Mouse (Mus musculus) stomach, postnatal 0 days (tissue): Measurements from ENCODE around the gene Dct. TPM values are rescaled to one million over a fixed set of nuclear protein-coding genes. Genes with fewer than 3 reads are reported as not detected.

Experiments used
- ATAC-seq: fragments of 200-750 bp; cut with Nextera tagmentation; 2 replicates; pipeline ENCODE4 v1.8.0; 2017; ENCODE audit not compliant: low FRiP score, low TSS enrichment
- DNase-seq: peaks from one replicate; pipeline ENCODE4 v3.0.0-alpha.2; 2016; ENCODE audit warnings: low spot score
- H3K27ac ChIP-seq: fragments of 300-500 bp; sonication (generic); replicated peaks from 2 replicates; pipeline ENCODE4 v1.5.1; 2014; ENCODE audit warnings: mild to moderate bottlenecking, control low read depth
- H3K27me3 ChIP-seq: fragments of 300-500 bp; sonication (generic); 2 replicates; pipeline ENCODE4 v1.6.1; 2014; ENCODE audit warnings: low read length; ENCODE audit not compliant: control insufficient read depth, insufficient read depth
- H3K36me3 ChIP-seq: fragments of 300-500 bp; sonication (generic); 2 replicates; pipeline ENCODE4 v1.6.1; 2014; ENCODE audit warnings: low read length, mixed read lengths; ENCODE audit not compliant: control insufficient read depth, insufficient read depth
- H3K4me1 ChIP-seq: fragments of 300-500 bp; sonication (generic); replicated peaks from 2 replicates; pipeline ENCODE4 v1.6.1; 2014; ENCODE audit warnings: antibody characterized with exemption; ENCODE audit not compliant: control insufficient read depth, insufficient read depth
- H3K4me2 ChIP-seq: fragments of 300-500 bp; sonication (generic); replicated peaks from 2 replicates; pipeline ENCODE4 v1.6.1; 2014; ENCODE audit warnings: low read depth, mild to moderate bottlenecking, control low read depth, moderate library complexity
- H3K4me3 ChIP-seq: fragments of 300-500 bp; sonication (generic); 2 replicates; pipeline ENCODE4 v1.5.1; 2014; ENCODE audit warnings: low read depth, low read length, control low read depth
- H3K9ac ChIP-seq: fragments of 300-500 bp; sonication (generic); 2 replicates; pipeline ENCODE4 v1.6.1; 2014; ENCODE audit warnings: mild to moderate bottlenecking, low read length, control low read depth, mixed read lengths
- H3K9me3 ChIP-seq: fragments of 300-500 bp; sonication (generic); 2 replicates; pipeline ENCODE4 v1.6.1; 2016; ENCODE audit warnings: low read length; ENCODE audit not compliant: control insufficient read depth
- CTCF ChIP-seq: IDR thresholded peaks from 2 replicates; pipeline ENCODE4 v1.5.1; 2016; ENCODE audit warnings: antibody characterized with exemption, low read depth, mild to moderate bottlenecking, moderate library complexity
- EP300 ChIP-seq: optimal IDR thresholded peaks from 2 replicates; pipeline ENCODE3; 2016; ENCODE audit warnings: antibody characterized with exemption
- WGBS: fragments of 180-500 bp; shearing (Covaris S2); extraction: QIAGEN DNeasy Blood & Tissue Kit; methylation state at CpG from one replicate; pipeline ENCODE4 v1.1.7; 2014; 5-methylcytosine and 5-hydroxymethylcytosine counted together
- polyA plus RNA-seq: library from polyadenylated mRNA; unstranded; fragments of >200 nt; fragmentation: Nextera tagmentation; extraction: Ambion mirVana; gene quantifications from 2 replicates; pipeline ENCODE4 v1.2.1, GENCODE M21; 2015

The Dct gene
- polyA plus RNA-seq, result 0.27 and 0.41 TPM in 2 replicates

DNA sequence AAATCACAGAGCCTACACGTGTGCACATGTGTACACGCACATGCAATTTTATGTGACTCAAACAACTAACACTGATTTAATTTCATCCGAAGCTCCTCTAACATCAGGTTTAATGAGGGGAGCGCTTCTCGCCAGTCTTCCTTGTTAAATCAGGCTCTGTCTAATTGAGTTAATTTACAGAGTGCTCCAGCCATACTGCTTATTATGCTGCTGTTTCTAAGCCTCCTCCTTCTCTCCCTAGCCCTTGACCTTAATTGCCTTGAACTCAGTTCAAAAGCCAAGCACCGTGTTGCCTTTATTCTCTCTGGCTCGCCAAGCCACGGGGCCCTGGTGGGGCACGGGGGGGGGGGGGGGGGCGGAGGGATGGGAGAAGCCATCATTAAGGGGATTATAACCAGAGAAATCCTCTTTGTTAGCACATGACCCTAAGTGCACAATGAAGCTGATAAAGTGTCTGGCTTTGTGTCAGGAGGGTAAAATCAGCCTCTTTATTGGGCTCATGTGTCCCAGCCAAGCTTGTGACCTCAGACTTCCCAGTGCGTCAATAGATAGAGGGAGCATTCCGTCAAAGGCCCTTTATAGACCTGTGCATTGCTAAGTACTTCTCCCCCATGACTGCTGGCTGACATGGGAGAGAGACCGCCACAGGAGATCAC, at the start of gene Dct:
Gene Dct, minus strand, starts transcription at position 270 of the 656 bp plus-strand sequence.
- 56% methylated on average over 12 of the region's 13 CpGs for WGBS
- Histone ChIP-seq H3K4me2 (no peak within 1 kb of the TSS), H3K4me3 (no peak within 1 kb of the TSS), H3K4me1 (no peaks in the 10 kb centered on the region), H3K9ac (no peak within 1 kb of the TSS), H3K27ac (no peak within 1 kb of the TSS), H3K36me3 (no peaks in the 10 kb centered on the region), H3K27me3 (no peaks in the 10 kb centered on the region), H3K9me3 (no peaks in the 10 kb centered on the region)
- TF ChIP-seq EP300 (no peak), CTCF (no peak)
- DNase-seq (no peak), ATAC-seq (no peak)

DNA sequence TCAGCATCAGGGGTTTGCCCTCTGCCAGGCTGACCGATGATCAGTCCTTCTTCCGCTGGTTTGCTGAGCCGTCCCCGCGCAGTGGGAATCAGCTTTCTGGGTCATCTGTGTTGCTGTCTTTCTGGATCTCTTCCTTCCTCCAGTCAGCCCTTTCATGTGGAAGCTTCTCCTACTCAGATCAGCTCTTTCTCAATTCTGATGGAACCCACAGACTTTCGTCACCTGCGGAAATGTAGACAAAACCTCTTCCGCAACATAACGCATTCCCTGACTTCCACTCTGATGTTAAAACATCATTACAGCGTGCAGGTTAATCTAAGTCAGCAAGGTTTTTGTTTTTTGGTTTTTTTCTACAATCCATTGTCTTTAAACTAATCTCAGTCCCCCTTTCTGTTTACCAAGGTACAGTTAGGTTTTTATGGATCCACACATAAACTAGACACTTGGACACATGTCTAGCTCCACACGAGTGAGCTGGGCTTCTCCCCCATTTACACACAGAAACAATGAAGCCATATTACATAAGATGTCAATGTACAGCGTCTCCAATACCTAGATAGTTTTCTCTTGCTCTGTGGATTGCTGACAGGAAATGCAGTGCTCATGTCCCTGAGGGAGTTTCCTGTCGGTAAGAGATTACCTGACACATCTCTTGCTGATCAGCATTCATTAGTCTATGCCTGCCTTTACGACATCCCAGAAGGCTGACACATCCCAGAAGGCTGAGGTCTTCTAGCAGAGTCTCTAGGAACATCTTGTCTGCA, 49.4 kb upstream of the Dct start:
- no peak for DNase-seq
- 81% methylated on average over 14 of the region's 14 CpGs for WGBS
- no peaks in the 10 kb centered on the region for H3K4me1 ChIP-seq
- H3K4me3 ChIP-seq, result no peak overlapping the region
- no peaks in the 10 kb centered on the region for H3K9me3 ChIP-seq
- TF ChIP-seq EP300, result no peak
- no peak for TF ChIP-seq CTCF
- no peaks in the 10 kb centered on the region for H3K36me3 ChIP-seq
- H3K4me2 ChIP-seq, result no peak overlapping the region
- no peak overlapping the region for H3K27ac ChIP-seq
- H3K9ac ChIP-seq, result no peak overlapping the region
- ATAC-seq, result no peak
- H3K27me3 ChIP-seq, result no peaks in the 10 kb centered on the region

DNA sequence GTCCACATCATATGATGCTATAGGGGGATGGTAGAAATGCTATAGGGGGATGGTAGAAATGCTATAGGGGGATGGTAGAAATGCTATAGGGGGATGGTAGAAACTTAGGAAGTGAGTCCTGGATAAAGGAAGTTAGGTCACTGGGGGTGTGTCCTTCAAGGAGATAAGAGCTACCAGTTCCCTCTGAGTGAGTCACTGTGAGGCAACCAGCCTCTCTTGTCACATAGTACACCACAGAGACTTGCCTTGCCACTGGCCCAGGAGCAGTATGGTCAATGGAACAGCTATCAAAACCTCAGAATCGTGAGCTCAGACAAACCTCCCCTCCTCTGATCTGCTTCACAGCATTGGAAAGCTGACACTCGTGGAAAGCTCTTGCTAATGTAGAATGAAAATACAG, 46.2 kb upstream of the Dct start:
- Histone ChIP-seq H3K36me3 (no peaks in the 10 kb centered on the region), H3K27me3 (no peaks in the 10 kb centered on the region), H3K4me3 (no peak overlapping the region), H3K27ac (no peak overlapping the region), H3K4me1 (no peaks in the 10 kb centered on the region), H3K9me3 (no peaks in the 10 kb centered on the region), H3K4me2 (no peak overlapping the region), H3K9ac (no peak overlapping the region)
- no peak for TF ChIP-seq EP300
- TF ChIP-seq CTCF, result no peak
- DNase-seq (no peak), ATAC-seq (peak; percentile 92)
- WGBS, result 37% methylated on average over 2 of the region's 2 CpGs

DNA sequence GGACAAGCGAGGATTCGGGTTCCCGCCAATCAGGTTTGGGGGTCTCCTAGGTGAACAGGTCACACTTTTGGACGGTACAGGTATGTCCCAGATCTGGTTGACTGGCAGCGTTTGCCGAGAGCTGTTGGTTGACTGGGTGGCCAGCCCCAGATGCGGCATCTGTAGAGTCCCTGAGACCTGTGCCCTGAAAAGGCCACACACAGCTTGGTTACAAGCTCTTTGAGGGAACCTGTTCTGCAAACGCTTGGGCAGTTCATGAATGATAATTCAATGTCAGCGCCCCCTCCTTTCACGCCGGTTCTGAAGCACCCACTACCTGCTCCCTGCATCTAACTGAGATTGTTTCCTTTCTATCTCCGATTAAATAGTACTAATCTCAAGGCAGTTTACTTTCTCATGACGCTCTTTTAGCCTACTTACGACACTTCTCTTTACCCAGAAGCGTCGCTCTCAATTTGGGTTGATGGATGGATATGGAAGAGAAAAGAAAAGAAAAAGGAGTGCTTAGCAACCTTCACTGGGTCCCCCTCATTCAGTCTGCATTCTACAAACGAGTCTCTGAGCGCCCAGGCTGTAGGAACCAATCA, 37.9 kb upstream of the Dct start:
- TF ChIP-seq EP300, result no peak
- TF ChIP-seq CTCF, result no peak
- peak overlapping the region; percentile 91 for H3K27ac ChIP-seq
- H3K9ac ChIP-seq, result peak overlapping the region; percentile 67
- DNase-seq (no peak), ATAC-seq (peak; percentile 41)
- peak overlapping the region; percentile 77 for H3K4me3 ChIP-seq
- no peaks in the 10 kb centered on the region for H3K4me1 ChIP-seq
- 1% methylated on average over 18 of the region's 18 CpGs for WGBS
- peak overlapping the region; percentile 77 for H3K4me2 ChIP-seq
- no peaks in the 10 kb centered on the region for H3K9me3 ChIP-seq
- H3K36me3 ChIP-seq, result no peaks in the 10 kb centered on the region
- no peaks in the 10 kb centered on the region for H3K27me3 ChIP-seq

DNA sequence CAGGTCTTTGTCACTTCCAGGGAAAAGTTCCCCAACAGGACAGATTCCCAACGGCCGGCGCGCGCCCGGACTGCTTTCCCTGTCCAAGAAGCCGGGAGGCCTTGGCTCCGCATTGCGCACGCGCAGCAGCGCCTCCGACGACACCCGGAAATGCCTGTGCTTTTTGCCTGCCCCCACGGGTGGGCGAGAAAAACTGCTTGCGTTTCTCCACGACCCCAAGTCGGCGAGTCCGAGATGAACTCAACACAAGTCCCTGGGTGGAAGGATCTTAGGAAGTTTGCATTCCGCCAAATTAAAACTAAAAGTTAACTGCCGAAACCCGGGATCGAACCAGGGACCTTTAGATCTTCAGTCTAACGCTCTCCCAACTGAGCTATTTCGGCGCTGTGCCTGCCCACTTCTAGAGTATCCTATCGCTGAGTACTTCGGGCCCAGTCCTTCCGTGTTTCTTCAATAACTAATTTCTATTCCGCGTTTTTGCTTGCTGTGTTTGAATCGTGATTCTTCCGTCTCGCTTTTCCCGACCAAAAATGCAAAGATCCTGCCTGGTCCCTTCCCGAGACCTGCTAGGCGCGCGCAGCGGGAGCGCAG, 37.3 kb upstream of the Dct start:
- WGBS, result under 1% methylated on average over 44 of the region's 44 CpGs
- H3K9ac ChIP-seq, result peak overlapping the region; percentile 67
- H3K4me2 ChIP-seq, result peak overlapping the region; percentile 77
- H3K4me1 ChIP-seq, result no peaks in the 10 kb centered on the region
- H3K27ac ChIP-seq, result peak overlapping the region; percentile 91
- H3K36me3 ChIP-seq, result no peaks in the 10 kb centered on the region
- TF ChIP-seq EP300, result no peak
- TF ChIP-seq CTCF, result no peak
- DNase-seq (peak; percentile 92), ATAC-seq (peak; percentile 88)
- H3K27me3 ChIP-seq, result no peaks in the 10 kb centered on the region
- H3K4me3 ChIP-seq, result peak overlapping the region; percentile 77
- no peaks in the 10 kb centered on the region for H3K9me3 ChIP-seq
